Comparison of ENCODE assay signal across 29 mouse cellular contexts in the genomic region with DNA sequence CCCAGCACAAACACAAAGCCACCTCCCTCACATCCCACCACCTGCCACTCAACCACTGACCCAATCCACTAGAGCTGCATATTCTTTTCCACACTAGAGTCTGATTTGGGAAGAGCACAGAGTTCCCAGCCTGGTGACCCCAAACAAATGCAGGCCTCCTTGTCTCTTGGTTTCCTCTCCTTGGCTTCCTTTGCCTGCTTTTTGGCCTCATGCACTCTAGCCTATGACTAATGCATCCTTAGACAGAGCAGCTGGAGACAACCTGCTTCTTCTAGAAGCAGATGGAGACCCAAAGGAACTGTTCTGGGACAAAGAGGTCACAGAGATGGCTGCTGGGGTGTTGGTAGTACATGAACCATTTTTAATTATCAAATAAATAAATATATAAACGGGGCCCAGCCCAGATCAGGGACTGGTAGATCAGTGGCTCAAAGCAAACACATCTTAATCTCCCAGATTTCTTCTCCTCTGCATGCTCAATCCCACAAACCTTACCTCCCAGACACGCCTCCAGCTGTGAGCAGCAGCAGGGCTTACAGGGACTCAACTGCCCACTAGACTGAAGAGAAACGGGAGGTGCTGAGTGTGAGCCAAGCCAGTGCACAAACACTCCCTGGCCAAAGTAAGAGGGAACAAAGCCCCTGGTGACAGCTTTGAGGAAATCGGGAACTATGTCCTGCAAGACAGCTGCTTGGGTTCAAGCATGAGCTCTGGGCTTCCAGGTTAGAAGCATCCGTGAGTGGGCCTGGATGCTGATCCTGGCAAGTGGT. TPM values are rescaled to one million over a fixed set of nuclear protein-coding genes. Genes with fewer than 3 reads are reported as not detected.
DNase-seq lines count a peak whose midpoint lies in the region; ATAC-seq and TF ChIP-seq lines count a peak whose summit lies in the region.
"Had no signal": no experiment of that assay in that cellular context is flagged by ENCODE, and none has a peak within 500 bp of the region (broad histone marks: within the 10 kb centered on the region; RNA-seq: fewer than 3 reads in every experiment).

No protein-coding gene starts in this region.

- intact Hi-C loops in heart, postnatal 14 days (cut with DNase I) = no loop called here

- H3K36me3 ChIP-seq in heart, embryonic 11.5 days (ENCODE audit: control insufficient read depth, insufficient read depth, low read length) = no peaks in the 10 kb centered on the region
- H3K36me3 ChIP-seq: forebrain, embryonic 10.5 days; hindbrain, embryonic 10.5 days; intestine, embryonic 15.5 days; limb, embryonic 12.5 days; midbrain, embryonic 15.5 days; neural tube, embryonic 13.5 days; stomach, embryonic 15.5 days had no signal

- no peak overlapping the region for H3K4me2 ChIP-seq in heart, embryonic 11.5 days
- H3K4me2 ChIP-seq: intestine, embryonic 15.5 days; limb, embryonic 12.5 days; liver, embryonic 11.5 days; midbrain, embryonic 15.5 days; neural tube, embryonic 13.5 days; stomach, embryonic 15.5 days had no signal

- peaks cover 15% of the 10 kb centered on the region for H3K27me3 ChIP-seq in heart, embryonic 11.5 days (ENCODE audit: control insufficient read depth, insufficient read depth, low read length)

- no peak overlapping the region for H3K9ac ChIP-seq in heart, embryonic 11.5 days (ENCODE audit: low read depth, low read length)
- H3K9ac ChIP-seq: intestine, embryonic 15.5 days; limb, embryonic 12.5 days; liver, postnatal 0 days; midbrain, embryonic 15.5 days; neural tube, embryonic 13.5 days; stomach, embryonic 15.5 days had no signal

- no peak for TF ChIP-seq CTCF in layer of hippocampus, adult 2 months (conservative IDR thresholded peaks at IDR 0.05)

- H3K4me1 ChIP-seq in heart, embryonic 11.5 days (ENCODE audit: control insufficient read depth, insufficient read depth, low read length) = peaks cover 26% of the 10 kb centered on the region

- DNase-seq in cerebellum, adult 11-12 months = peak; percentile 54
- no peak for DNase-seq in cerebellum, adult 8-10 months
- DNase-seq in heart, adult 18-20 months = peak; percentile 40 to 71
- DNase-seq in layer of hippocampus, adult 2 months (ENCODE audit: low spot score in 2 of 2) = no peak
- no peak for DNase-seq in layer of hippocampus, adult 9-10 months (ENCODE audit: low spot score)
- peak; percentile 35 to 41 for DNase-seq in heart, postnatal 14 days
- DNase-seq: adrenal gland, adult 2 months; cerebellum, adult 11 months; kidney, adult 8-10 months; kidney, postnatal 10 days; liver, postnatal 0 days; right cerebral cortex, adult 18-20 months; right cerebral cortex, postnatal 4 days; thymus, postnatal 25 days had no signal

- no peaks in the 10 kb centered on the region for H3K9me3 ChIP-seq in heart, embryonic 11.5 days (replicated peaks; ENCODE audit: control insufficient read depth, low read length)
- H3K9me3 ChIP-seq: forebrain, embryonic 10.5 days; hindbrain, embryonic 10.5 days; intestine, embryonic 15.5 days; limb, embryonic 12.5 days; midbrain, embryonic 15.5 days; neural tube, embryonic 13.5 days; stomach, embryonic 15.5 days had no signal

- H3K4me3 ChIP-seq in heart, embryonic 11.5 days (ENCODE audit: low read depth, low read length) = no peak overlapping the region
- H3K4me3 ChIP-seq in layer of hippocampus, adult 2 months = peak overlapping the region; percentile 8; the same call in 1 of the 2 replicates
- H3K4me3 ChIP-seq: forebrain, embryonic 10.5 days; hindbrain, embryonic 10.5 days; intestine, embryonic 15.5 days; limb, embryonic 12.5 days; midbrain, embryonic 15.5 days; neural tube, embryonic 13.5 days; stomach, embryonic 15.5 days had no signal

- ATAC-seq in heart, embryonic 11.5 days (replicated peaks; ENCODE audit: insufficient number of reproducible peaks, low FRiP score, low TSS enrichment) = no peak
- ATAC-seq: hindbrain, embryonic 16.5 days; intestine, embryonic 15.5 days; liver, postnatal 0 days; lung, postnatal 0 days; midbrain, embryonic 15.5 days had no signal

- WGBS in heart, embryonic 11.5 days (ENCODE audit: insufficient replicate concordance) = 54% methylated on average over 5 of the region's 5 CpGs

- H3K27ac ChIP-seq in heart, embryonic 11.5 days (ENCODE audit: low read depth, low read length) = no peak overlapping the region
- H3K27ac ChIP-seq in layer of hippocampus, adult 2 months = peak overlapping the region; percentile 96
- H3K27ac ChIP-seq: forebrain, embryonic 10.5 days; hindbrain, embryonic 10.5 days; intestine, embryonic 15.5 days; limb, embryonic 12.5 days; macrophage; midbrain, embryonic 15.5 days; neural tube, embryonic 13.5 days; stomach, embryonic 15.5 days had no signal

RNA-seq across cellular contexts. Expression of gene Adora1, which starts 5.2 kb away (rescaled TPM):
- 10 to 100 TPM in 1 of 2 experiments, 1 to 10 TPM in 1; 7.1 to 12.8 TPM for total RNA-seq in heart, adult 18-20 months (2021)
- 4.4 and 6.7 TPM in 2 replicates for polyA plus RNA-seq in heart, embryonic 11.5 days (2014; fragmentation: Nextera tagmentation; extraction: Ambion mirVana)
- 100 to 1,000 TPM; 202 to 221 TPM for total RNA-seq in layer of hippocampus, adult 2 months (2021)
- total RNA-seq in heart, postnatal 14 days (2021) = 10 to 100 TPM; 20.3 to 23.0 TPM
- polyA plus RNA-seq: macrophage had no signal

RNA-seq across cellular contexts. Expression of gene Mybph, which starts 36.7 kb away (rescaled TPM):
- not detected for total RNA-seq in heart, adult 18-20 months (2021)
- 1.0 and 1.2 TPM in 2 replicates for polyA plus RNA-seq in heart, embryonic 11.5 days (2014; fragmentation: Nextera tagmentation; extraction: Ambion mirVana)
- total RNA-seq in layer of hippocampus, adult 2 months (2021) = not detected
- not detected for total RNA-seq in heart, postnatal 14 days (2021)
- total RNA-seq: ES-E14; left cerebral cortex, postnatal 14 days had no signal
- polyA plus RNA-seq: liver, postnatal 0 days; macrophage had no signal

RNA-seq across cellular contexts. Expression of gene Chil1, which starts 48.0 kb away (rescaled TPM):
- 1 to 10 TPM in 1 of 2 experiments, under 1 TPM in 1; 0.42 to 1.0 TPM for total RNA-seq in heart, adult 18-20 months (2021)
- polyA plus RNA-seq in heart, embryonic 11.5 days (2014; fragmentation: Nextera tagmentation; extraction: Ambion mirVana) = 1.5 and 1.9 TPM in 2 replicates
- total RNA-seq in layer of hippocampus, adult 2 months (2021) = 10 to 100 TPM; 11.1 to 12.4 TPM
- total RNA-seq in heart, postnatal 14 days (2021) = under 1 TPM; 0.62 to 0.71 TPM
- polyA plus RNA-seq: forebrain, embryonic 10.5 days had no signal

RNA-seq across cellular contexts. Expression of gene Myog, which starts 59.8 kb away (rescaled TPM):
- total RNA-seq in heart, adult 18-20 months (2021) = not detected
- 3.7 and 4.2 TPM in 2 replicates for polyA plus RNA-seq in heart, embryonic 11.5 days (2014; fragmentation: Nextera tagmentation; extraction: Ambion mirVana)
- not detected for total RNA-seq in layer of hippocampus, adult 2 months (2021)
- not detected for total RNA-seq in heart, postnatal 14 days (2021)
- total RNA-seq: adrenal gland, adult 2 months; layer of hippocampus, postnatal 25 days; left cerebral cortex, postnatal 14 days had no signal
- polyA plus RNA-seq: adrenal gland, adult 2 months; forebrain, embryonic 10.5 days; hindbrain, embryonic 16.5 days; liver, postnatal 0 days; lung, postnatal 0 days; macrophage had no signal

Comparison
In these comparisons a context has a peak if more than half of its experiments do, and no peak if none do; other contexts are left out.
1. DNase-seq: peak in cerebellum, adult 11-12 months (single experiment), heart, adult 18-20 months (2 of 2) and heart, postnatal 14 days (2 of 2); none in cerebellum, adult 8-10 months (single experiment), layer of hippocampus, adult 2 months (0 of 2) and layer of hippocampus, adult 9-10 months (single experiment).
2. RNA of gene Adora1, which starts 5.2 kb away (total RNA-seq): 202 to 221 TPM in layer of hippocampus, adult 2 months; 20.3 to 23.0 TPM in heart, postnatal 14 days and 7.1 to 12.8 TPM in heart, adult 18-20 months; every median in the first group is over 4 times any median in the second.
3. RNA of gene Chil1, which starts 48.0 kb away (total RNA-seq): 11.1 to 12.4 TPM in layer of hippocampus, adult 2 months; 0.42 to 1.0 TPM in heart, adult 18-20 months and 0.62 to 0.71 TPM in heart, postnatal 14 days; every median in the first group is over 4 times any median in the second.